Mouse (Mus musculus): ENCODE measurements around the gene Acads. TPM values are rescaled to one million over a fixed set of nuclear protein-coding genes. Genes with fewer than 3 reads are reported as not detected.
A peak's percentile ranks its signal among the peaks of the same experiment; 100 is the strongest.
"Not testable (repeated sequence)": the region's sequence is repeated elsewhere in the genome, so short reads cannot be mapped to it uniquely, and the experiment has no call there.

The Acads gene
- 52.4 and 52.8 TPM in 2 replicates for polyA plus RNA-seq (2016; fragmentation: Nextera tagmentation; extraction: Ambion mirVana)

- Histone ChIP-seq H3K4me2 (replicated peaks) (peak within 1 kb of the TSS; percentile 83), H3K36me3 (peaks cover 31% of the 10 kb centered on the region), H3K4me1 (0 out of 2 replicates have a peak, but pooled peaks cover 5% of the 10 kb centered on the region), H3K9ac (peak within 1 kb of the TSS; percentile 80), H3K9me3 (no peaks in the 10 kb centered on the region), H3K27me3 (no peaks in the 10 kb centered on the region), H3K27ac (peak within 1 kb of the TSS; percentile 48; the same call in 1 of the 2 replicates), H3K4me3 (peak within 1 kb of the TSS; percentile 90)
- ATAC-seq (ENCODE audit: insufficient number of reproducible peaks, insufficient read depth, low FRiP score, low TSS enrichment) = peak; percentile 75
- WGBS = under 1% methylated on average over 38 of the region's 39 CpGs
Measured at GRCm38 (mm10) chr5:115118961-115119570, at the start of gene Acads. Gene Acads (minus strand): TSS chr5:115119346.

GRCm38 (mm10) chr5:115167396-115167795 lies 48.2 kb upstream of the Acads start:
- Histone ChIP-seq H3K27ac (no peak overlapping the region), H3K9ac (no peak overlapping the region), H3K4me2 (replicated peaks) (no peak overlapping the region), H3K27me3 (no peaks in the 10 kb centered on the region), H3K4me1 (peaks cover 9% of the 10 kb centered on the region), H3K36me3 (no peaks in the 10 kb centered on the region), H3K9me3 (no peaks in the 10 kb centered on the region), H3K4me3 (no peak overlapping the region)
- WGBS = 55% methylated on average over 6 of the region's 6 CpGs
- ATAC-seq (ENCODE audit: insufficient number of reproducible peaks, insufficient read depth, low FRiP score, low TSS enrichment) = no peak

- H3K4me1 ChIP-seq = peaks cover 9% of the 10 kb centered on the region
- 85% methylated on average over 7 of the region's 7 CpGs for WGBS
- ATAC-seq (ENCODE audit: insufficient number of reproducible peaks, insufficient read depth, low FRiP score, low TSS enrichment) = no peak
- H3K9me3 ChIP-seq = no peaks in the 10 kb centered on the region
- H3K9ac ChIP-seq = no peak overlapping the region
- no peaks in the 10 kb centered on the region for H3K27me3 ChIP-seq
- H3K4me3 ChIP-seq = no peak overlapping the region
- no peaks in the 10 kb centered on the region for H3K36me3 ChIP-seq
- no peak overlapping the region for H3K4me2 ChIP-seq (replicated peaks)
- no peak overlapping the region for H3K27ac ChIP-seq
Measured at GRCm38 (mm10) chr5:115166815-115167194, 47.7 kb upstream of the Acads start.

- Histone ChIP-seq H3K27me3 (no peaks in the 10 kb centered on the region), H3K9me3 (no peaks in the 10 kb centered on the region), H3K36me3 (no peaks in the 10 kb centered on the region), H3K4me3 (no peak overlapping the region), H3K4me1 (peaks cover 12% of the 10 kb centered on the region), H3K9ac (no peak overlapping the region), H3K27ac (no peak overlapping the region), H3K4me2 (replicated peaks) (no peak overlapping the region)
- no peak for ATAC-seq (ENCODE audit: insufficient number of reproducible peaks, insufficient read depth, low FRiP score, low TSS enrichment)
- 59% methylated on average over 11 of the region's 11 CpGs for WGBS
Measured at GRCm38 (mm10) chr5:115165895-115166814, 47.0 kb upstream of the Acads start.

GRCm38 (mm10) chr5:115165351-115165750 lies 46.2 kb upstream of the Acads start:
- Histone ChIP-seq H3K27me3 (no peaks in the 10 kb centered on the region), H3K4me3 (no peak overlapping the region), H3K4me2 (replicated peaks) (no peak overlapping the region), H3K9me3 (no peaks in the 10 kb centered on the region), H3K4me1 (peaks cover 19% of the 10 kb centered on the region), H3K27ac (no peak overlapping the region), H3K36me3 (no peaks in the 10 kb centered on the region), H3K9ac (no peak overlapping the region)
- ATAC-seq (ENCODE audit: insufficient number of reproducible peaks, insufficient read depth, low FRiP score, low TSS enrichment) = no peak
- 64% methylated on average over 9 of the region's 9 CpGs for WGBS

GRCm38 (mm10) chr5:115164446-115164845 lies 45.3 kb upstream of the Acads start:
- H3K4me3 ChIP-seq; H3K4me2 ChIP-seq (replicated peaks); H3K9ac ChIP-seq; H3K27me3 ChIP-seq; H3K9me3 ChIP-seq; H3K36me3 ChIP-seq; H3K27ac ChIP-seq; ATAC-seq (ENCODE audit: insufficient number of reproducible peaks, insufficient read depth, low FRiP score, low TSS enrichment): not testable (repeated sequence)
- WGBS = 75% methylated on average over 4 of the region's 4 CpGs
- H3K4me1 ChIP-seq = peaks cover 19% of the 10 kb centered on the region

- H3K27ac ChIP-seq = no peak overlapping the region
- 39% methylated on average over 8 of the region's 8 CpGs for whole genome bisulfite sequencing
- H3K27me3 ChIP-seq = no peaks in the 10 kb centered on the region
- no peak overlapping the region for H3K9ac ChIP-seq
- no peak for ATAC-seq (ENCODE audit: insufficient number of reproducible peaks, insufficient read depth, low FRiP score, low TSS enrichment)
- H3K4me2 ChIP-seq (replicated peaks) = peak overlapping the region; percentile 12
- peaks cover 19% of the 10 kb centered on the region for H3K4me1 ChIP-seq
- no peaks in the 10 kb centered on the region for H3K36me3 ChIP-seq
- no peaks in the 10 kb centered on the region for H3K9me3 ChIP-seq
- no peak overlapping the region for H3K4me3 ChIP-seq
Measured at GRCm38 (mm10) chr5:115163563-115163962, 44.4 kb upstream of the Acads start.

GRCm38 (mm10) chr5:115161940-115162279 lies 42.8 kb upstream of the Acads start:
- H3K4me3 ChIP-seq; H3K27ac ChIP-seq; H3K27me3 ChIP-seq; H3K4me2 ChIP-seq (replicated peaks); ATAC-seq (ENCODE audit: insufficient number of reproducible peaks, insufficient read depth, low FRiP score, low TSS enrichment); H3K36me3 ChIP-seq; H3K9me3 ChIP-seq; H3K9ac ChIP-seq: not testable (repeated sequence)
- peaks cover 18% of the 10 kb centered on the region for H3K4me1 ChIP-seq
- WGBS = 76% methylated on average over 1 of the region's 1 CpGs

GRCm38 (mm10) chr5:115161064-115161939 lies 42.2 kb upstream of the Acads start:
- Histone ChIP-seq H3K9ac (no peak overlapping the region), H3K9me3 (no peaks in the 10 kb centered on the region), H3K36me3 (no peaks in the 10 kb centered on the region), H3K4me1 (peaks cover 23% of the 10 kb centered on the region), H3K27ac (no peak overlapping the region), H3K27me3 (no peaks in the 10 kb centered on the region), H3K4me3 (no peak overlapping the region), H3K4me2 (replicated peaks) (no peak overlapping the region)
- 31% methylated on average over 13 of the region's 13 CpGs for WGBS
- ATAC-seq (ENCODE audit: insufficient number of reproducible peaks, insufficient read depth, low FRiP score, low TSS enrichment) = no peak

GRCm38 (mm10) chr5:115160655-115161054 lies 41.5 kb upstream of the Acads start:
- Histone ChIP-seq H3K27ac (no peak overlapping the region), H3K27me3 (no peaks in the 10 kb centered on the region)
- 62% methylated on average over 6 of the region's 6 CpGs for whole genome bisulfite sequencing

GRCm38 (mm10) chr5:115159165-115159564 lies 40.0 kb upstream of the Acads start:
- H3K4me2 ChIP-seq (replicated peaks) = peak overlapping the region; percentile 80
- no peaks in the 10 kb centered on the region for H3K27me3 ChIP-seq
- H3K27ac ChIP-seq = peak overlapping the region; percentile 95
- H3K9ac ChIP-seq = peak overlapping the region; percentile 90
- no peak for ATAC-seq (ENCODE audit: insufficient number of reproducible peaks, insufficient read depth, low FRiP score, low TSS enrichment)
- H3K36me3 ChIP-seq = no peaks in the 10 kb centered on the region
- H3K9me3 ChIP-seq = no peaks in the 10 kb centered on the region
- peak overlapping the region; percentile 96 for H3K4me3 ChIP-seq
- peaks cover 45% of the 10 kb centered on the region for H3K4me1 ChIP-seq
- WGBS = 36% methylated on average over 12 of the region's 12 CpGs

More at GRCm38 (mm10) chr5:115160655-115161054, 41.5 kb upstream of the Acads start:
- H3K9me3 ChIP-seq = no peaks in the 10 kb centered on the region
- H3K4me1 ChIP-seq = peaks cover 30% of the 10 kb centered on the region
- no peak overlapping the region for H3K4me3 ChIP-seq
- H3K9ac ChIP-seq = no peak overlapping the region
- H3K4me2 ChIP-seq (replicated peaks) = no peak overlapping the region
- ATAC-seq (ENCODE audit: insufficient number of reproducible peaks, insufficient read depth, low FRiP score, low TSS enrichment) = no peak
- no peaks in the 10 kb centered on the region for H3K36me3 ChIP-seq

All from embryonic facial prominence, embryonic 12.5 days (tissue).